Mouse (Mus musculus): ENCODE data around the gene Ranbp10.

Gene Ranbp10

DNA sequence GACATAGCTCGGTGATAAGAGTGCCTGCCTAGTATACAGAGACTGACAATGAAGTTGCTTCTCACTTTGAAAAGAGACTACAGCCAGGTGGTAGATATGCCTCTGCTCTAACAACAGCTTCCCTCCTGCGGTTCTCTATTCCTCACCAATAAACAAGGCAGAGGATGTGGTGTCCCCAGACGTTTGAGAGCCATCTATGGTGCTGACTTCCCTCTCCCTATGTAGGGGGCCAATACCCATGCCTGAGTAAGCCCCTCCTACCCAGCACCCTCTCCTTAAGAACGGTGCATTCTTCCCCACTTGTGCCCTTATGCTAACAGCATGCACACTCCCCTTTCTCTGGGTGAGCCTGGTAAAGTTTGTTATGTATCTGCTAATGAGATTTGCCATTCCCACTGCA is 38.2 kb downstream of the Ranbp10 start:
- DNase-seq (ENCODE audit: low read depth, low spot score): no peak

DNA sequence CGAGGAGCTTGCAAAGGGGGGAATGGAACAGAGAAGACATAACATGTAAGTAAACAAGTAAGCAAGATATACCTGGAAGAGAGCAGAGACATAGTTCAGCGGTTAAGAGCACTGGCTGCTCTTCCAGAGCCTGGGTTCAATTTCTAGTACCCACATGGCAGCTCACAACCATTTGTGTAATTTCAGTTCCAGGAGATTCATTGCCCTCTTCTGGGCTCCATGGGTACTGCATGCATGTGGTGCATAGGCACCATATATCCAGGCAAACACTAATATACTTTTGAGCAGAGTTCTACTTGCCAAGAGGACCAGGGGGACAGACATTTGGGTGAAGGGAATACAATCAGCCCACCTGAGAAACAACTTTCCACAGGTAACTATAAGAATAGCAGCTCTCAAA is 38.9 kb downstream of the Ranbp10 start:
- peak; percentile 60 for DNase-seq (ENCODE audit: low read depth, low spot score)

DNA sequence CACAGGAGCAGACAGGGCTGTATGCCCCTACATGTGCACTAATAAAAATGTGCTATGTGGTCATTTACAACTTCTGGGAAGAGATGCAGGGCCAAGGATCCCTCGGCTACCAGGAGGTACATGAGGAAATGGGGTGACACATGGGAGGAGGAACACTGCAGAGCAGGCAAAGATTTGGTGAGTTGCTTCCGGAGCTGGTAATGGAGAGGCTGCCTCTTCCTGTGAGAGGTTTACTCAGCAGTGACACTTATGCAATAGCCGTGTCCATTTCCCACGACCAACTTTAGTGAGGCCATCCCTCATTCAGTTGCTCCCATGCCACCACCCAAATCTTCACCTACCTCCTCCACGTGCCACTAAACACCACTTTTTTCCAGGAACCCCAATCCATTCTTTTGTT is 46.9 kb downstream of the Ranbp10 start:
- DNase-seq (ENCODE audit: low read depth, low spot score): no peak

DNA sequence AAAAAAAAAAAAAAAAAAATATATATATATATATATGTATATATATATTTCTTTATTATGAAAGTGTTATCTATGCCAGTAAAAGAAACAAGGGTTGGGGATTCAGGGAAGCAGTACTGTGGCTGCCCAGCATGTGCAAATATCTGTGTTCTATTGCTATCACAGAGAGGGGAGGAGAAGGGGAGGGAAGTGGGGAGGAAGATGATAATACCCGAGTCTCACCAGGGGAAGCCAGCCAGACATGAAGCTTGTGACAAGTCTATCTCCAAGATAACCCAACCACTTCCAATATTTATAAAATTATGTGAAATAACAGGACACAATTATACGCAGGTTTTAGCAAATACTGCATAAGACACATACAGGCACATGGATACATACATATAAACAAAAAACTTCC is 49.3 kb downstream of the Ranbp10 start:
- DNase-seq (ENCODE audit: low read depth, low spot score): no peak

DNA sequence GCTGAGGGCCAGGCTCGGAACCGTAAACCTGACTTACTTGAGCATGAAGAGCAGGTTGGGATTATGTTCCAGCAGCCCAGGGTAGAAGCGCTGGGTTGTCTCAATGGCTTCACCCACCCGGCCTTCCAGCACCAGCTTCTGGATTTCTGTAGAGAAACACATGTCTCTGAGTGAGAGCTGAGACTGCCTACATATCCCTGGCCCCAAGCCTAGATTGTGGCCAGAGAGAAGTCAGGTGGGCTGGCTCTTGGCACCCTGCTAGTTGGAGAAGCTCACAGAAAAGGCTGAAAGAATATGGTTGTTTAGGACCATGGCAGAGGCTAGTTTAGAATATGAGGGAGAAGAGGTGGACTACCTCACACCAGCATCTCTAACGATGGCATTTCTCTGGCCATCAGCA is 52.7 kb downstream of the Ranbp10 start:
- DNase-seq (ENCODE audit: low read depth, low spot score): no peak

DNA sequence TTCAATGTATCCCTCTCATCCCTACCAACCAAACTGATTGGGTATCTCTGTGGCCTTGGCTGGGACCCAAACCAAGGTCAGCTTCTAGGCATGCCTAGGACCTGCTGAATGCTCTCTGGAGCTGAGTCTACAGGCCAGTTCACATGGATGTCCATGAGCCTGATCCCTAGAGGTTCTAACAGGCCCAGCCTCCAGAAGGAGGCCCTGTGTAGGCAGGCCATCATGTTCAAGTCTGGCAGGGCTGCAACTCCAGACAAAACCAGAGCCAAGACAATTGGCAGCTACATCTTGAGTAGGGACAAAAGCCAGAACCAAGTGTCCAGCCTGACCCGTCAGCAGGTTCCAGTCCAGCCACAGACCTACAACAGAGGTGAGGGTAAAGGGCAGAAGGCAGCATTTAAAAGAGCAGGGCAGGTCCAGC is 53.7 kb downstream of the Ranbp10 start:
- DNase-seq (ENCODE audit: low read depth, low spot score): no peak

DNA sequence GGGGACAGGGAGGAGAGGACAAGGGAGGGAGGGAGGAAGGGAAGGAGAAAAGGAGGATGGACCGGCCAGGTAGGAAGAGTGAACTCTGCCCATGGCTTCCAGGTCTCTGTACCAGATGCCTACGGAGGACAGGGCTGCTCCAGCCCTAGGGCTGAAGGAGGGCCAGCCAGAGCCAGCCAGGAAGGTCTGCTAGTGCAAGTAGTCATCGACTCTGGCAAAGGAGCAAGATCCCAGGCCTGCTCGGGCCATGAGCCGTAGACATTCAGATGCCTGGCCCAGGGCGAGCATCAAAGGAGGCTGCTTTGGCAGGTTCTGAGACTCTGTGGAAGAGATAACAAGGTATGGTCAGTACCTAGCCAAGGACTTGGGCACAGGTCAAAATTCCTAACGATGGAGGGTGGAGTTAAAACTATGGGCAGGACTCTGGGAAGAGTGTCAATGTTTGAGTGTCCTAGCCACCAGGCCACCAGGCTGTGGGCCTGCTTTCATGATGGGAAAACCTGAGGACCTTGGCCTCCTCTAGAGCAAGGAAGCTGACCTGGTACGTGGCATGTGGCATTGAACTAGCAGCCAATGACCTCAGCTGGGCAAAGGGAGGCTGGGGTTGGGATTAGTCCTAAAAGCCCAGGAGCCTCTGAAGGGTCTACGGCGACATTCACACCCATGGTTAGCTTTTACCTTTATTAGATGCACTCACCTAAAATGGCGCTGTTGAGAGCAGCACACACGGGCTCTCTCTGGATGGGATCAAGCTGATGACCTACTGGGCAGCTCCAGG is 55.6 kb downstream of the Ranbp10 start:
- no peak for DNase-seq (ENCODE audit: low read depth, low spot score)

DNA sequence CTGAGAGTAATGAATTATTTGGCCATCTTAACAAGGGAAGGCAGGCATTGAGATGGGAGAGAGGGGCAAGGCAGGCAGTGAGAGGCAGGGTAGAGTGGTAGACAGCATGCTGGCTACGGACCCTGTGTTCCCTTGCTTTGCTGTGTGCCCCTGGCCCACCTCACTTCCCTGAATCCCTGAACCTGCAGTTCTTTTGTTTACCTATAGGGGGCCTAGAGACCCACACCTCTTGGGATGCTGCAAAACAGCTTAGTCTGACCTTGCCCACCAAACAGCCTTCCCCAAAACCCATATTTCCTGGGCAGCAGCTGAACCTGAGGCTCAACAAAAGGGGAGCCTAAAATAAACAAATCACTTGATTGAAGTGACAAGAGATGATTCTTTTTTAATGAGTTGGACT is 56.5 kb downstream of the Ranbp10 start:
- DNase-seq (ENCODE audit: low read depth, low spot score): peak; percentile 55

DNA sequence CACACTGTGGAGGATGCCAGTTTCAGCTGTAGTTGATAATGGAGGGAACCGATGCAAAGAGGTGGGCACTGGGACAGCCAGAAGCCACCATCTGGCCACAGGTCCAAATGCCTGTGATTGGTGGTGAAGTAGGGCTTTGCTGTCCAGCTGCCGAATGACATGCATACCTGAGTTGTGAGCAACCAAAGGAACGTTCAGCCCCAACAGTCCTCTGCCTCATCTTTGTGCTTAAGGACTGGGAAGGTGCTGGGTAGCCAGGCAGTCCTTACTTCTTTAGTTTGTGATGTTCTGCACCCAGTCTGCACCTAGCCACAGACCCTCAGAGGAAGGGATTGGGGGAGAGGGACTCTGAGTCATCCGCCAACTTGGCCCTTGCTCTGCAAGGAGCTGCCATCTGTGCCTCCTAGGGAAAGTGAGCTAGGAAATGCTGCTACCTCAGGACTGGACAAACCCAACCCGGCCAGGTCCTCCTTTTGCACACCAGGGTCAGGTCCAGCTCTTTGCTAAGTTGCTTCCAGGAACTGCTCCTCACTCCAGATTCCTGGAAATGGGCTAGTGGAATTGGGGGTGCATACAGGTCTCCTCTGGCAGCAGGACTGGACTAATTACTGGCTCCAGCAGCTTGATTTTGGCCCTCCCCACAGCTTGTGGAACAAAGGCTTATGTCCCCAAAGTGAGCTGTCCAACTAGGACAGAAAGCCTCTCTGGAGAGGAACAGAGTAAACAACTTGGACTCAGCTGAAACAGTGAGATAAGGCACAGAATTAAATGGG is 58.5 kb downstream of the Ranbp10 start:
- no peak for DNase-seq (ENCODE audit: low read depth, low spot score)

DNA sequence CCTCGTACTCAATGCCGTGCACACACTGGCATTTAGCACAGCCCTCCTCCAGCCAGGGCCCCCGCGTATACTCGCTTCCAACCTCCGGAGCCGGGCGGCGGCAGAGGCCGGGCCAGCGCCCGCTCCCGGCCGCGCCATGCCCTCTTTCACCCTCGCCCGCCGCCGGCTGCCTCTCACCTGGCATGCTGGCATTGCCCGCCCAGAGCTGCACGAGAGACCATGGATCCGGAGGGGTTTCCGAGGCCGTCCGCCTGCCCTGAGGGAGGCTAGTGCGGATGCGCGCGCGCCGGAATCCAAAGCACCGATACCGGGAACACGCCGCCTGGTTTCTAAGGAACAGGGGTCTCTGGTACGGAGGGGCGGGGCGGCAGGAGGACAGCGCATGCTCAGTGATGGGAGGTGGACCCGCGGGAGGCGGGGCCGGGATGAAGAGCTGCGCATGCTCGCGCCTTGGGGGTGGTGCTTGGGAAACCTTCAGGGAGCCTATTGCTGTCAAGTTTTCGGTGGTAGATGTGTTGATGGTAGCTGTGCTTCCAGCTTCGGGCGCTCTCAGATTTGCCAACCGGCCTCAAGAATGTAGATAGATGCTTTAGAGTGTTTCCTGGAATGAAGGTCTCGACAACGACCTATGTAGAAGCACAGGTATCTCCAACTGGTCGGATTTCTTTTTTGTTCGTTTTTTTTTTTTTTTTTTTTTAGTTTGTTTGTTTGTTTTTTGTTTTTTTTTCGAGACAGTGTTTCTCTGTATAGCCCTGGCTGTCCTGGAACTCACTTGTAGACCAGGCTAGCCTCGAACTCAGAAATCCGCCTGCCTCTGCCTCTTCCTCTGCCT is 68.7 kb downstream of the Ranbp10 start, which contains the start of gene Gfod2:
TSS of gene Gfod2 (minus strand) at position 388 of the 832 bp plus-strand sequence.
- peak; percentile 97 for DNase-seq (ENCODE audit: low read depth, low spot score)

DNA sequence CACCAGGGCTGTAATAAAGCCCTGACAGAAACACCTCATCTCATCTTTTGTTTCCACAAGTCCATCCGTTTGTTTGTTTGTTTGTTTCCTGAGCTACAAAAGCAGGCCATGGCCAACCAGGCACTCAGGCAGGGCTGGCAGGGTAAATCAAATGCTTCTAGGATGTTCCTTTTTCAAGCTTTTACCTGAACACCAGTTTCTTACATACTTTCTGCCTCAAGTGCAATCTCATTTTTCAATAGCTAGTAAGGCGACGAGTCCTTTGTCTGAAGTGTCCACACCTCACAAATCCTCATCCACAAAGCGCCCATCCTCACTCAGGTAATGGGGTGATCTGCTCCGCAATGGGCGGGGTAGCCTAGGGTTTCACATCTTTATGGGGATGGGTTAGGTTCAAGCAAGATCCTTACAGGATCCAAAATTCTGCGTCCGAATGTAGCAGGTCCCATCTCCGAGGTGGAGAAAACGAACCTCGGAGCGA is 69.3 kb downstream of the Ranbp10 start:
- DNase-seq (ENCODE audit: low read depth, low spot score): peak; percentile 16

DNA sequence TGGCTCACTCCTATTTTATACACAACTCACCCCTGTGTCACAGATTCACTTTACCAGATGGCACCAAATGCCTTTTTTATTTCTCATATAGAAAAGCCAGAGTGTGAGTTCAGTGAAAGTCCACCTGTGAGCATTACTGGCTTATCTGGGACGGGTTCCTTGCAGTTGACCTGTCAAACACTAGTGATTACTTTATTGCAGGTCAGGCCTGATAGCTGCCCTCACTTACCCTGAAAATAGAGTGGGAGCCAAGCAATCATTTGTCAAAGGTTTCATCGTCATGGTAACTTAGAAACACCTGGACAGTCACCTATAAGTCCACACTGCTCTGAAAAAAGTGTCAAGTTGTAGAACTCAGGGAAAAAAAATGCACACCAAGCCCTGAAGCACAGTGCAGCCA is 72.5 kb downstream of the Ranbp10 start:
- DNase-seq (ENCODE audit: low read depth, low spot score): no peak

DNA sequence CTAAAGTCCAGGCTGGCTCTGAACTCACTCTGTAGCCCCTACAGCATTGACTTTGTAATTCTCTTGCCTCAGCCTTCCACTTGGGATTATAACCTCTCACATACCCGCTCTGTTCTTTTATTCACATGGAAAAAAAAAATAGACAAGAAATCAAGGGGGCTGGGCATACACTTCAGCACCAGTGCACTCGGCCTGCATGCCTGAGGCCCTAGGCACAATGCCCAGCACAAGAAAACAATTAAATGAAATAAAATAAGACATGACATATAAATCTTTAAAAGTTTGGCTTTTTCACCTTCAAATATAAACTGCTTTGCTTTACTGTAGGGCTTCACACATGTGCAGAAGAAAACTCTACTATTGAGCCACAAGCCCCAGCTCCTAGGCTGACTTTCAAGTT is 73.2 kb downstream of the Ranbp10 start:
- no peak for DNase-seq (ENCODE audit: low read depth, low spot score)

DNA sequence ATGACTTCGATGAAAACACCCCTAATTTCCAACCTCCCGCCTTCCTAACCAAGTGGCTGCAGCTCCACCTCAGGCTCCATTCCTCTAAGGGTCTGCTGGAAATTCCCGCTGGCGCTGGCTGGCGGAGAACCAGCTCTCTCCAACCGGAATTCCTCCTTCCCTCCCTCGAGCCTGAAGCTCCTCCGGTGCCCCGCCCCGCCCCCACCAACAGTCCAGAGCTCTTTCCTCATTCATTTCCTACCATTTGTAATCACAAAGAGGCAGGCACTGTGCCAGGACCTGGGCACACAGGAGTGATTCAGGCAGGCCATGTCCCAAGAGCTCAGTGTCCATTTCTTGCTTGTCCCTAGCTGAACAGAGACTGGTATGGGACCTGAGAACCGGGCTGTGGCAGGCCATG is 76.5 kb downstream of the Ranbp10 start:
- peak; percentile 13 for DNase-seq (ENCODE audit: low read depth, low spot score)

DNA sequence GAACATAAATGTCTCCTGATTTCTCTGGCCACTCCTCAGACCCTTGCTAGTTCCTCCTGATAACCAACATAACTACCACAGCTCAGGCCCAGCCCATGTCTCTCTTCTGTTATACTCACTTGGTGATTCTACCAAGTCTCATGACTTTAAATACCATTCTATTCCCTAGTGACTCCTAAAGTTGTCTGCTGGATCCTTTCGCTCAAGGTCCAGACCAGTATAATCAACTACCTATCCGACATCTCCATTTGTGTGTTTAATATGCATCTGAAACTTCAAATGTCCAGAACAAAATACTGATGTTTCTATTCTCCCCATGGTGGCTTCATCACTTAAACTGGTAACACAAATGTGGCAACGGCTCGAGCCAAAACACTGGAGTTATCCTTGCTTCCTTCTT is 83.8 kb downstream of the Ranbp10 start:
- DNase-seq (ENCODE audit: low read depth, low spot score): no peak

DNA sequence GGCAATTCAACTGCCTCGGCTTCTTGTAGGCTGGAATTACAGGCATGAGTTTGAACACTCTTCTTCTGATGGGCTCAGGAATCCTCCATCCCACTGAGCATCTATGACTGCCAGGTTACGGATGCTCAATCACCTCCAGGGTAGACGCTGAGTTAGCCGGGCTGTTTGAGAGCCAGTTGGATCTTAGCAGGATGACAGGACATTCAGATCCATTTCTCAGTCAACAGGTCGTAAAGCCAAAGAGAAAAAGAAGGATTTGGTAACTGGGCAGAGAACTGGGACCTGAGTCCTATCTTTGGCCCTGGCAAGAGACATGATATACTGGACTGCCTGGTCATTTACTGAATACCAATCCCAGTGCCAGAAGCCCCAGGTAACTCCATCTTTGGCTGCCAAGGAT is 87.9 kb downstream of the Ranbp10 start:
- no peak for DNase-seq (ENCODE audit: low read depth, low spot score)

DNA sequence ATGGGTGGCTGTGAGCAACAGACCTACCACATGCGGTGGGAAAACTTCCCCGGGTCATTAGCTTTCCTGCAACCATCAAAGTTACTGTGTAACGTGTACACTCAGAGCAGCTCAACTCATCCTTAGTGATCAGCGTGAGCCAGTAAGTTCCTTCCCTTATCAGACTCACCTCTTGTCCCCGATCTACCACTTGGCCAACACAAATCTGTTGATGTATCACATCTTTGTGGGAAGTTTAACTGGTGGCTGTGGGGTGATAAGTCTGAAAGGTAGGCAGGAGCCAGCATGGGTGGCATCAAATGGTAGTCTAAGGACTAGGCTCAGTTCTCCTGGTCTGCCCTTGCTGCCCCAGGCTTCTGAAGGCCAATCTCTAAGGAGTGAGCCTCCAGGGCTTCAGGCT is 95.0 kb downstream of the Ranbp10 start:
- no peak for DNase-seq (ENCODE audit: low read depth, low spot score)

DNA sequence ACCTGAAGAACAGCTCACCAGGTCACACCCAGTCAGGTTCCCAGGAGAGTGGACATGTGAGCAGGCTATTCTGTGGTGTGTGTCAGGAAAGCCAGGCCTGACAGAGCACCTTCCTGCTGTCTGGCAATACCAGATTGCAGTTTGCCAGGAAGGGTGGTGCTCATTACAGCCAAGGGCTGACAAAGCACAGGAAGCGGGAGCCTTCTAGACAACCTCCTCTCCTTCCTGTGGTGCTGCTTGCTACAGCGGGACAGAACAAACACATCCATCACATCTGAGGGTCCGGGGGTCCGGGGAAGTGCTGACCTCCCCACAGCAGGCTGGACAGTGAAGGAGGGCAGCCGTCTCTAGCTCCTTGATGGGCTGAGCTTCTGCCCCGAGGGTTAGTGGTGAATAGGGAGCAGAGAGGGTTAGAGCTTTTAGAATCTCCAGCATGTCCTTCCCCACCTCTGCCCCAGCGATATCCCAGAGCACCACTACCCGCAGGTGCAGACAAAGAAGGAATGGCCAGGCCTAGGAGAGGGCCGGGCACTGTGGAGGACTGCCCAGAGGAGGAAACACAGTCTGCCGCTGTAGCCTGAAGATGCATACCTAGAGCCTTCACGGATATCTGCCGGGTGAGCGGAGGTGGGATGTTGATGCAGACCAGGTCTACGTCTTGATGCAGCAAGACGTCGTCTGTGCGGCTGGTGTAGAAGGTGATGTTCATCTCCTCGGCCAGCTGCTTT is 99.6 kb downstream of the Ranbp10 start:
- DNase-seq (ENCODE audit: low read depth, low spot score): no peak

DNA sequence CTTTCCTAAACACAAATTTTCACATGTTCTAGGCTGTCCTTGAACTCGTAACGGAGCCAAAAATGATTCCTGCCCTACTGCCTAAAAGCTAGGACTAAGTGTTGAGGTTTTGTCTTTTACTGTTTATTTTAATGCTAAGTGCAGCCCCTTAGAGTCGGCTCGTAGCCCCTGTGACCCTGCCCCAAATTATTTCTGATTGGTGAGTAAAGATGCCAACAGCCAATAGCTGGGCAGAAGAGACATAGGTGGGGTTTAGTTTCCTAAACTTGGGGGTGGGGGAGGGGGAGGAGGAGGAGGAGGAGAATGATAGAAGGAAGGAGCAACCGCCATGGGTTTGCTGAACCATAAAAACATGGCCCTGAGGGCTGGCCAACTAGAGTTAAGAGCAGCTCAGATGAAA is 101.4 kb downstream of the Ranbp10 start:
- no peak for DNase-seq (ENCODE audit: low read depth, low spot score)

DNA sequence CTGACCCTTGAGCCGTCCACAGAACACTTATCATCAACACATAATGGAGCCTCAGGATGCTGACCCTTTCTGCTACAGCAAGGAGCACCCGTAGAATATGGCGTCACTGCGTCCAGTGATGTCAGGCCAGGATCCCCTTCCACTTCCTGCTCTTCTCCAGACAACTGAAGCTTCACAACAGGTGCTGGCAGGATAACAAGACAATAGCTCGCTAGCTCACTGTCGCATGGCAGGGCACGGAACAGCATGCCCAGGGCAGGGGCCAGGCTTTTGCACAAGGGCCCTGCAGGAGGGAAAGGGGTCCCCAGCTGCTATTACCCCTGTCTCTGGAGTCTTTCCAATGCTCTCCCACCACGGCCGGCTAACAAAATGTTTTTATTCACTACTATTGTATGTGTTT is 104.3 kb downstream of the Ranbp10 start:
- DNase-seq (ENCODE audit: low read depth, low spot score): no peak

DNA sequence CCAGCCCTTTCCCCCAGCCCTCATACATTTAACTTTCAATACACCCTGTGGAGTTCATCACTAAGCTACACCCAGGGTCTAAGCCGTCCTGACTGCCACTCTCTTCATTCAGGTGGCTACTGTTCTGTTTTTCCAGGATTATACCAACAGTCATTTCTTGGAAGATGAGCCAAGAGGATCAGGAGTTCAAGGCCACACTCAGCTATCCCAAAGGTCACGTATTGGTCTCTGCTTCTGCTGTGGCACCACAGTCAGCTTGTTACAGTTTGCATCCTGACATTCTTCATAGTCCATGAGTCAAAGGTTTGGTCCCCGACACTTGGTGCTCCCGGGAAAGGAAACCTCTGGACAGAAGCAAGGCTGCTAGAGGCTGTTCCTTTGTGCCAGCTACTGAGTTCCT is 107.5 kb downstream of the Ranbp10 start:
- DNase-seq (ENCODE audit: low read depth, low spot score): no peak

Data from forelimb bud, embryonic 11.5 days (tissue).